Mouse (Mus musculus) forebrain, embryonic 15.5 days (tissue): ENCODE results near the gene Ubald2. TPM values are rescaled to one million over a fixed set of nuclear protein-coding genes. Genes with fewer than 3 reads are reported as not detected.

Experiments used
- ATAC-seq: fragments of 200-750 bp; cut with Nextera tagmentation; replicated peaks from 2 replicates; pipeline ENCODE4 v1.8.0; 2017; ENCODE audit warnings: mild to moderate bottlenecking, moderate TSS enrichment, moderate library complexity
- H3K27ac ChIP-seq: fragments of 300-500 bp; sonication (generic); replicated peaks from 2 replicates; pipeline ENCODE4 v1.5.1; 2015; ENCODE audit warnings: mild to moderate bottlenecking, inconsistent platforms
- H3K27me3 ChIP-seq: fragments of 300-500 bp; sonication (generic); 2 replicates; pipeline ENCODE4 v1.6.1; 2015; ENCODE audit warnings: inconsistent platforms
- H3K36me3 ChIP-seq: fragments of 300-500 bp; sonication (generic); 2 replicates; pipeline ENCODE4 v1.6.1; 2015; ENCODE audit warnings: mild to moderate bottlenecking, inconsistent platforms
- H3K4me1 ChIP-seq: fragments of 300-500 bp; sonication (generic); 2 replicates; pipeline ENCODE4 v1.6.1; 2015; ENCODE audit warnings: inconsistent platforms
- H3K4me2 ChIP-seq: fragments of 300-500 bp; sonication (generic); replicated peaks from 2 replicates; pipeline ENCODE4 v1.6.1; 2015; ENCODE audit warnings: mild to moderate bottlenecking, inconsistent platforms
- H3K4me3 ChIP-seq: fragments of 300-500 bp; sonication (generic); 2 replicates; pipeline ENCODE4 v1.5.1; 2015; ENCODE audit warnings: mild to moderate bottlenecking, inconsistent platforms
- H3K9ac ChIP-seq: fragments of 300-500 bp; sonication (generic); replicated peaks from 2 replicates; pipeline ENCODE4 v1.6.1; 2015; ENCODE audit warnings: mild to moderate bottlenecking, inconsistent platforms
- H3K9me3 ChIP-seq: fragments of 300-500 bp; sonication (generic); 2 replicates; pipeline ENCODE4 v1.6.1; 2016; ENCODE audit warnings: inconsistent platforms
- WGBS: fragments of 180-500 bp; shearing (Covaris S2); methylation state at CpG from one replicate; pipeline ENCODE4 v1.1.7; 2015; ENCODE audit warnings: mixed read lengths; 5-methylcytosine and 5-hydroxymethylcytosine counted together
- polyA plus RNA-seq: library from polyadenylated mRNA; unstranded; fragments of >200 nt; fragmentation: Nextera tagmentation; extraction: Ambion mirVana; gene quantifications from 2 replicates; pipeline ENCODE4 v1.2.1, GENCODE M21; 2015

Gene Ubald2
- 58.8 and 59.5 TPM in 2 replicates for polyA plus RNA-seq

- peak within 1 kb of the TSS; percentile 95 for H3K27ac ChIP-seq
- H3K27me3 ChIP-seq, result no peaks in the 10 kb centered on the region
- H3K9ac ChIP-seq, result peak within 1 kb of the TSS; percentile 95
- peak within 1 kb of the TSS; percentile 91 for H3K4me3 ChIP-seq
- H3K4me1 ChIP-seq, result peaks cover 33% of the 10 kb centered on the region
- H3K4me2 ChIP-seq, result peak within 1 kb of the TSS; percentile 84
- peaks cover 6% of the 10 kb centered on the region; the same call in 1 of the 2 replicates for H3K36me3 ChIP-seq
- H3K9me3 ChIP-seq, result no peaks in the 10 kb centered on the region
- 1% methylated on average over 65 of the region's 66 CpGs for WGBS
- peak; percentile 98 for ATAC-seq
Observed at GRCm38 (mm10) chr11:116433356-116434286, at the start of gene Ubald2. Gene Ubald2, plus strand, starts transcription at chr11:116434094.

GRCm38 (mm10) chr11:116384171-116384570 is 49.7 kb upstream of the Ubald2 start:
- Histone ChIP-seq H3K9me3 (no peaks in the 10 kb centered on the region), H3K4me1 (peaks cover 20% of the 10 kb centered on the region), H3K36me3 (0 out of 2 replicates have a peak, but pooled peaks cover 6% of the 10 kb centered on the region), H3K27ac (no peak overlapping the region), H3K4me3 (no peak overlapping the region), H3K4me2 (no peak overlapping the region), H3K9ac (no peak overlapping the region), H3K27me3 (no peaks in the 10 kb centered on the region)
- 84% methylated on average over 11 of the region's 11 CpGs for WGBS
- ATAC-seq, result no peak

DNA sequence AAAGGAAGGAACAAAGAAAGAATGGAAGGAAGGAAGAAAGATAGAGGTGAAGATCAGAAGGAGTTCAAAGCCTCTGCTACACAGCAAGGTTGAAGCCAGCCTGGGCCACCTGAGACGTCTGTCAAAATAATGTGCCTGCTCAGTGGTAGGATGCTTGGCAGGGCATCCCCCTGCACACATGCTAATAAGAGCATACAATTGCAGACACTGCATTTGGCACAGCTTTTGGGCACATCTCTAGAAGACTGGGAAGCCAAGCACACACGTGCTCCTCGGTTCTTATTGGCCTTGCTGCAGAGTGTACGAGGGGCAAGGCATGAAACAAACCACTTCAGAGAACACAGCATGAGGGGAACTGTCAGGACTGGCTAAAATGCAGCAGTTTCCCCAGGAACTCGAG is 47.9 kb upstream of the Ubald2 start:
- Histone ChIP-seq H3K9me3 (no peaks in the 10 kb centered on the region), H3K9ac (no peak overlapping the region), H3K27ac (peak overlapping the region; percentile 20; the same call in 1 of the 2 replicates), H3K27me3 (no peaks in the 10 kb centered on the region), H3K36me3 (0 out of 2 replicates have a peak, but pooled peaks cover 3% of the 10 kb centered on the region), H3K4me2 (no peak overlapping the region), H3K4me1 (peaks cover 20% of the 10 kb centered on the region), H3K4me3 (no peak overlapping the region)
- 42% methylated on average over 5 of the region's 5 CpGs for WGBS
- ATAC-seq, result no peak

GRCm38 (mm10) chr11:116387086-116388071 is 46.5 kb upstream of the Ubald2 start:
- H3K9ac ChIP-seq, result no peak overlapping the region
- ATAC-seq, result no peak
- H3K4me3 ChIP-seq, result no peak overlapping the region
- no peak overlapping the region for H3K4me2 ChIP-seq
- H3K27me3 ChIP-seq, result no peaks in the 10 kb centered on the region
- H3K27ac ChIP-seq, result peak overlapping the region; percentile 20; the same call in 1 of the 2 replicates
- 25% methylated on average over 16 of the region's 16 CpGs for WGBS
- H3K36me3 ChIP-seq, result 0 out of 2 replicates have a peak, but pooled peaks cover 3% of the 10 kb centered on the region
- H3K9me3 ChIP-seq, result no peaks in the 10 kb centered on the region
- H3K4me1 ChIP-seq, result peaks cover 20% of the 10 kb centered on the region

DNA sequence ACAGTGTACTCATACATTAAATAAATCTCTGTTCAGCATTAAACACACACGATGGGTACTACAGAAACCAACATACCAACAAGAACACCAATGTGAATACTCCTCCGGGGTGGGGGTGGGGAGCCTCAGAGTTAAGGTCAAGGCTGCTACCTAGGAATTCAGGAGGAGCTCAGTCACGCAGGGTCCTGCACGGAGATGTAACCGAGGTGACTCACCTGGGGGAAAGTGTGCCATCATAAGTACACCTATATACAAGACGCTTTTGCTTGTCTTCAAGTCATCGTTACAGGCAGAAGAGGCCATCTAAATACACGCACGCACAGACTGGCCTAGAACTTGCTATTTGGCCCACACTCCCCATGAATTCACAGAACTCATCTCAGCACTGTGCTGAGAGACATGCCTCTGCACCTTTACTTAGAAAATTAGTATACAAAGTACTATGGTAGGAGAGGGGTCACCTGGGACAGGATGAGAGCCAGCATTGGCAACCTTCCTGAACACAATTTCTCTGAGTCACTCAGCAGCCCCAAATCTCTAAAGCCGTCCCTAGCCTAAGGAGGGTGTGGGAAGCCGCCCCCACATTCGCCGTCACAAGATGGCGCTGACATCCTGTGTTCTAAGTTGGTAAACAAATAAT is 44.9 kb upstream of the Ubald2 start:
- Histone ChIP-seq H3K4me1 (peaks cover 20% of the 10 kb centered on the region), H3K27ac (0 out of 2 replicates have a peak overlapping the region, but pooled peaks have one; percentile 6), H3K36me3 (no peaks in the 10 kb centered on the region), H3K4me2 (no peak overlapping the region), H3K9me3 (no peaks in the 10 kb centered on the region), H3K27me3 (no peaks in the 10 kb centered on the region), H3K9ac (no peak overlapping the region), H3K4me3 (no peak overlapping the region)
- 66% methylated on average over 14 of the region's 14 CpGs for WGBS
- ATAC-seq, result peak; percentile 66

- Histone ChIP-seq H3K27ac (no peak overlapping the region), H3K27me3 (no peaks in the 10 kb centered on the region), H3K4me1 (no peaks in the 10 kb centered on the region), H3K36me3 (peaks cover 3% of the 10 kb centered on the region; the same call in 1 of the 2 replicates), H3K9ac (no peak overlapping the region), H3K4me3 (no peak overlapping the region), H3K4me2 (no peak overlapping the region), H3K9me3 (no peaks in the 10 kb centered on the region)
- 90% methylated on average over 4 of the region's 4 CpGs for WGBS
- no peak for ATAC-seq
Observed at GRCm38 (mm10) chr11:116394769-116395168, 39.1 kb upstream of the Ubald2 start.

- no peaks in the 10 kb centered on the region for H3K4me1 ChIP-seq
- H3K27ac ChIP-seq, result no peak overlapping the region
- H3K36me3 ChIP-seq, result peaks cover 3% of the 10 kb centered on the region; the same call in 1 of the 2 replicates
- no peak overlapping the region for H3K4me2 ChIP-seq
- H3K9me3 ChIP-seq, result no peaks in the 10 kb centered on the region
- H3K27me3 ChIP-seq, result no peaks in the 10 kb centered on the region
- WGBS, result 89% methylated on average over 11 of the region's 11 CpGs
- H3K4me3 ChIP-seq, result no peak overlapping the region
- ATAC-seq, result no peak
- H3K9ac ChIP-seq, result no peak overlapping the region
Observed at GRCm38 (mm10) chr11:116396276-116396933, 37.5 kb upstream of the Ubald2 start.

- H3K36me3 ChIP-seq, result peaks cover 3% of the 10 kb centered on the region; the same call in 1 of the 2 replicates
- H3K9me3 ChIP-seq, result no peaks in the 10 kb centered on the region
- H3K4me2 ChIP-seq, result no peak overlapping the region
- no peak overlapping the region for H3K4me3 ChIP-seq
- 98% methylated on average over 3 of the region's 3 CpGs for whole genome bisulfite sequencing
- no peak overlapping the region for H3K27ac ChIP-seq
- H3K4me1 ChIP-seq, result no peaks in the 10 kb centered on the region
- no peak for ATAC-seq
- H3K27me3 ChIP-seq, result no peaks in the 10 kb centered on the region
- H3K9ac ChIP-seq, result no peak overlapping the region
Observed at GRCm38 (mm10) chr11:116396934-116397330, 37.0 kb upstream of the Ubald2 start.

DNA sequence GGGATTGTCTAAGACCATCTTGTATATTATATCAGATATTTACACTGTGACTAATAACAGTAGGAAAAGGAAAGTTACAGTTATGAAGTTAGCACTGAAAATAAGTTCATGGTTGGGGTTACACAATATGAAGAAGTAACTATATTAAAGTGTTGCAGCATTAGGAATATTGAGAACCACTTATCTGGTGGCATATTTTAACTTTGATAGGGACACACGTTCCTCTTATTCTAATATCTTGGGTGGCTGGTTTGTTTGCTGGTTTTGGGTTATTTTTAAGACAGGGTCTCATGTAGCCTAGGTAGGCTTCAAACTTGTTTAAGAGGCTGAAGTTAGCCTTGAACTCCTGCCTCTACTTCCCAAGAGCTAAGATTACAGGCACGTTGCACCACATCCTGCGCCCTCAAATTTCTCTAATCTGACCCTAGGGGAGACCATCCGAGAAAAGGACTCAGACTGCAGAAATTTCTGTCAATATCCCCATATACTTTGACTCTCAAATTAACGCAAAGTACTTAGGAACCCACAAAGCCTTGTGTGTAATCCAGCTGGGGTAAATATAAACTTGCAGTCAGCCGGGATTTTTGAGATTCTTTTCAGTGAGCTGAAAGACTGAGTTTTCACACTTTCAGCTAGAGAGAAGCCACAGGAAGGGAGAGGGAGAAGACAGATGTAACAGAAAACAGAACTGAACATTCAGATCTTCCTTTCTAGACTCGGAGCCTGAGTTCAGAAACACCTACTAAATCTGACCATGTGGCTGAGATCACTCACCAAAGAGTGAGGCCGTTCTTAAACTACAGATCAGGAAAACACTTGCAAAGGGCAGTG is 36.2 kb upstream of the Ubald2 start:
- 85% methylated on average over 8 of the region's 8 CpGs for WGBS
- Histone ChIP-seq H3K27me3 (no peaks in the 10 kb centered on the region), H3K27ac (no peak overlapping the region), H3K36me3 (peaks cover 3% of the 10 kb centered on the region; the same call in 1 of the 2 replicates), H3K9ac (no peak overlapping the region), H3K4me1 (no peaks in the 10 kb centered on the region), H3K9me3 (no peaks in the 10 kb centered on the region), H3K4me3 (no peak overlapping the region), H3K4me2 (no peak overlapping the region)
- no peak for ATAC-seq

DNA sequence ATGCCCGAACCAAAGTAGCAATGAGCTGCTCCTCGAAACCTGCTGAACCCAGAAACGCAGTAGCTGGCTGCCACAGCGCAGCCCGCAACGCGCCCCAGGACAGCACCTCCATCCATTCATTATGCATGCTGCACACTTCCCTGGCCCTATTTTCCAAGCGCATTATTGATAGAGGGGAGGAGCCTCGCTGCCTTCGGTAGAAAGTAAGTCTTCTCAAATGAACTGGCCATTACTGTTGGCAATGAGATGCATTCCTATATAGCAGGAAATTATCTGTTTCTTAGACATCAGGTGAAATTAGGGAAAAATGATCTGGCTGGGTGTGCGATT is 35.6 kb upstream of the Ubald2 start:
- H3K4me2 ChIP-seq, result no peak overlapping the region
- H3K9me3 ChIP-seq, result no peaks in the 10 kb centered on the region
- H3K27me3 ChIP-seq, result no peaks in the 10 kb centered on the region
- no peak overlapping the region for H3K27ac ChIP-seq
- peaks cover 7% of the 10 kb centered on the region for H3K36me3 ChIP-seq
- no peak overlapping the region for H3K9ac ChIP-seq
- H3K4me1 ChIP-seq, result no peaks in the 10 kb centered on the region
- no peak for ATAC-seq
- no peak overlapping the region for H3K4me3 ChIP-seq
- 79% methylated on average over 11 of the region's 11 CpGs for WGBS
